Mouse (Mus musculus) right cerebral cortex, postnatal 36 days (tissue): ENCODE results near the gene Ddx19a.
A peak's percentile ranks its signal among the peaks of the same experiment; 100 is the strongest.
"Not testable (repeated sequence)": the region's sequence is repeated elsewhere in the genome, so short reads cannot be mapped to it uniquely, and the experiment has no call there.

Experiments
- DNase-seq, 2 experiments: peaks; one replicate each; pipeline ENCODE4 v3.0.0; 2022; ENCODE audit warnings: low spot score in 2 of 2, mixed read lengths in 1 of 2

Gene Ddx19a

DNA sequence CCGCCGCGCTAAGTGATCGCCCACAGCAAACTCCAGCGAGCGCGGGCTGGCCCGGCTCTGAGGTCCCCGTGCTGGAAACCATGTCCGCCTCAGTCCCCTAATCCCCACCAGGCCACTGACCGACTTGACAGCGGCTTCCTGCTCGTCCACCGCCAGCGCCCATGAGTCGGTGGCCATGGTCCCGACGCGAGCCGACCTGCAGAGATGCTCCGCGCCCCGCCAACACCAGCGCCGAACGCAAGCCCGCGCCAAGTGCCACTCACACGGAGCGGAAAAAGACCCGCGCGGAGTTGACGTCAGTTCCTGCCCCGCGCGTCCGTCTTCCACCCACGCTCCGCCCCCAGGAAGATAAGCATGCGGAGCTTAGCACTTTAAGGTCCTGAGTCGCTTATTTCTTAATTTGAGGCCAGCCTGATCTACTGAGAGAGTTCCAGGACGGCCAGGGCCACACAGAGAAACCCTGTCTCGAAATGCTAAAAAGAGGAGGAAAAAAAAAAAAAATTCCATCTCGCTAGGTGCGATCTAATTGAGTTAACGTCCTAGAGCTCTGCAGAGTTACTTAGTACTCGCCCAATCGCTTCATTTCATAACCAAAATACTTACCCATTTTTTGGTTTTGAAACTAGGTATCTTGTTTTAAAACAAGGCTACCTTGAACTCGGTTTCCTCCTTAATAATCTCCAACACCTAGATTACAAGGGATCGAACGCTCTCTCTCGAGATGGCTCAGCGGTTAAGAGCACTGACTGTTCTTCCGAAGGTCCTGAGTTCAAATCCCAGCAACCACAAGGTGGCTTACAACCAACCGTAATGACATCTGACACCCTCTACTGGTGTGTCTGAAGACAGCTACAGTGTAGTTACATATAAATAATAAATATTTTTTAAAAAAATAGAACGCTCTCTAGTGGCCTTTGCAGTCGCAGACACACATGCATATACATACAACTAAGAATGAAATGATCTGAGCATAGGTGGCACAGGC is at the start of gene Ddx19a:
Gene Ddx19a, minus strand, starts transcription at position 254 of the 985 bp plus-strand sequence.
- peak; percentile 83 to 89 for DNase-seq

DNA sequence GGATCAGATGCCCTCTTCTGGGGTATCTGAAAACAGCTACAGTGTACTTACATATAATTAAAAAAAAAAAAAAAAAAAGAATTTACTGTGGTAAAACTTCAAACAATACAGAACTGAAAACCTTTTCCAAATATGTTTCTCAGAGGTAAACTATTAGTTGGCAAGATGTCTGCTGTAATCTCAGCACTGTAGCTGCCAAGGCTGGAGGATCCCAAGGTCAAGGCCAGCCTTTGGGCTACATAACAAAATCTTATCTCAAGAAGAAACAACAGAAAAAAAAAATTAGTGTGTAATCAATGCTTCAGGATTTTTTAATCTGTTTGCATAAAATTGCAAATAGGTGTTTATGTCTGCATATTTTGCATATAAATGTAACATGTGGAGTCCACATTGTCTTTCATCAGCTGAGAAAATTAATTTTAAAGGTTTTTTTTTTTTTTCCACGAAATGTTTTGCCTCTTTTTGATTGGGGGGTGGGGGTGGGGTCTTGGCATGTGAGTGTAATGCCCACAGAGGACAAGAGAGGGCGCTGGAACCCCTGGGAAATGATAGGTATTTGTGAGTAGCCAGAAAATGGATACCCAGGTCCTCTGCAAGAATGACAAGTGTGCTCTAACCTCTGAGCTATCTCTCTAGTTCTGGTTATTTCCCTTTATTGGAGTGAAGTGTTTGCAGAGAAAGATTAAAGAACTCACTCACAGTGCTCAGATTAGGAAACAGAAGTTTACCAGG is 46.6 kb upstream of the Ddx19a start:
- DNase-seq, result no peak

DNA sequence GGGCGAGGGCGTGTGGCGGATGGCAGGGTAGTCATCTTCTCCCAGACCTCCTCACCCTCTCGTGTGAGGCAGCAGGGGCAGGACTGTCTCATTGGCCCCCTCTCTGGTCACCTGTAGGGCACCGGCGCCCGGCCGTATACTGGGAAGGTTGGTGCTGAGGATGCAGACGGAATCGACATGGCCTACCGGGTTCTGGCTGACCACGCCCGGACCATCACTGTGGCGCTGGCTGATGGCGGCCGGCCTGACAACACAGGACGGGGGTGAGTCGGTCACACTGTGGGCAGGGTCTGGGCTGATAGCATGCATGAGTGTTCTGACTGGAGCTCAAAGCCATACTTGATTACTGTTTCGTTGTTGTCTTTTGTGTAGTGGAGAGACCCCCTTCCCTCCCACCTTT is 44.9 kb upstream of the Ddx19a start:
- DNase-seq, result no peak

DNA sequence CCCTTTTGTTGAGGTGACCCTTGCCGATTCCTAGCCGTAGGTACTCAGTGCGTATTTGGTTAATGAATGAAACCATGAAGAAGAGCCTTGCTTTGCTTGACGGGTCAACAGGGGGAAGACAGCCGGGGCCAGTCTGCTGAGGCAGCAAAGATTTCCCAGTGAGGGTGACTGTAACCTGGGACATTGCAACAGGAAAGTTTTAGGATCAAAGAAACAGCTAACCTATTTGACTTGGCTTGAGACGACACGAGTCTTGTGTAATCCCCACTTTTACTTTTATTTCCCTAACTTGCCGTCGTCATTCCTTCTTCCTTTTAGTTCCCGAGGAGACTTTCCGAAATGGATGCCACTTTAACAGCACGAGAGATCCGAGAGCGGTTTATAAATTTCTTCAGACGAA is 39.0 kb upstream of the Ddx19a start:
- no peak for DNase-seq

DNA sequence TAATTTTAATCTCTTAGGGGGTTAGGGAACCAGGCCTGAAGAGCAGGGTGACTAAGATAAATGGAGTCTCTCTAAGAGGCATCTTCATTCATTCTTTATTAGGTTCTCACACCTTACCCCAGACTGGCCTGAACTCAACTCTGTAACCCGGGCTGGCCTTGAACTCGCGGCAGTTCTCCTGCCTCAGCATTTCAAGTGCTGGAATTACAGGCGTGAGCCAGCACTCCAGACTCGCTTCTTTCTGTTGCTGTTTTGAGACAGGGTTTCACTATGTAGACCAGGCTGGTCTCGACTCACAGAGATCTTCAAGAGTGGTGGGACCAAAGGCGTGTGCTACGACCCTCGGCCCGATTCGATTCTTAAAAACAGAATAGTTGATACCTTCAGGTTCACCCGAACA is 36.7 kb upstream of the Ddx19a start:
- DNase-seq, result no peak

DNA sequence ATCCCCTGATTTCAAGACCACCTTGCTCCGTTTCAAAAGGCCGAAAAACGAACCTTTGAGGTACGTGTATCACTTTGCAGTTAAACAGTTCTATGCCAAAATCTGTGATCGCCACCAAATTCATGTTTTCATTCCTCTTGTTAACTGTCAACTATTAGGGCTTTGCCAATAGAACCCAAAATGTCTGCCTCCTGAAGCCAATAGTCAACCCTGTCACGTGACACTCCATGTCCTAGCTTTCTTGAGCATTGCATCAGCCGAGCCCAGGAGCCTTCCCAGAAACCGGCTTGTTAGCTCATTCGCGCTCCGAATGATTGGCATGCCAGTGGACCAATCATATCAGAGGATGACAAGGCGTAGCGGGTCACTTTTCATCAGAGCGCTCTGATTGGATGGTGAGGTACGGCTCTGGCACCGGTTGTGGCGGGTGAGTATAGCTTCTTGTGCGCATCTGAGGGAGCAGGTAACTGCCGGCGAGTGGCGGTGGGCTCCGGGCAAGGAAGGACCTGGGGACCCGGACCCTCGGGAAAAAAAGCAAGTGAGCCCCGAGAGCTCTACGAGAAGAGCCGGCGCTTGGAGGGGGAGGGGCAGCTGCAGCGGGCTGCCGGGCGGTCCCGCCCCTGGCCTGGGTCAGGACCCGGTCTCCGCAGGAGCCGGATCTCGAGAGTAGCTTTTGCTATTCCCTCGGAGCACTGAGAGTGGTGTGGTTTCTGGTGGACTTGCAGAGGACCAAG is 36.0 kb upstream of the Ddx19a start:
- peak; percentile 98 to 99 for DNase-seq

DNA sequence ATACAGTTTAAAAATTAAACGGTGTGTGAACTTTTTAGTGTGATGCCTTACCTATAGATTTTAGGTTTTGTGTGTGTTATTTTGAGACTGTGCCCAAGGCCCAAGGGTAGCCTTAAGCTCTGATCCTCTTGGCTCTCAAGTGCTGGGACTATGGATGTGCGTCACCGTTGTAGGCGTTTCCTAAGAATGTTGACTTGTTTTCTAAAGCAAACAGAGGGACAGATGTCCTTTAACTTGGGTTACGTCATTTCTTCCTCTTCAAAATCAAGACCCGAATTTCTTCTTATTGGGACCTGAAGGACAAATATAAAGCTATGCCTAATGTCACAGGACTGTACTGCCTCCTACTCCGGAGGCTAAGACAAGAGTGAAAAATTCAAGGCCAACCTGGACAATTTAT is 35.3 kb upstream of the Ddx19a start, which contains the start of gene Aars:
Gene Aars, plus strand, starts transcription at position 229 of the 400 bp plus-strand sequence.
- no peak for DNase-seq

DNA sequence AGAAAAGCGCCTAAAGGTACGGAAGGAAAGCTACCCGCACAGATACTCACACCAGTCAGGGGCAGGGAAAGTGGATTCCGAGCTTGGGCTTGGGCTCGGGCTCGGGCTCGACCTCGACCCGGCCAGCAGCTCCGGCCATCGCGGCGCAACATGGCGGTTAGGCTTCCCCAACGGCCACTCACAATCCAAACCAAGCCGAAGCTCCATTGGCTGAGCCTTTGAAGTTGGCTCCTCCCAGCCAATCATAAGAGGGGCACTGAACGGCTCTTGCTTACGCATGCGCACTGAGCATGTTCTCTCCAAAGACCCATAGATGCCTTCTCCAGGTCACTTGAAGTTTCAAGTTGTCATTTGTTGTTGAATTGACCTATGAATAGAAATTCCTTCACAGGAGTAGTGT is 34.0 kb upstream of the Ddx19a start, which contains the start of gene Ddx19b:
Gene Ddx19b, minus strand, starts transcription at position 180 of the 400 bp plus-strand sequence.
- DNase-seq, result no peak

DNA sequence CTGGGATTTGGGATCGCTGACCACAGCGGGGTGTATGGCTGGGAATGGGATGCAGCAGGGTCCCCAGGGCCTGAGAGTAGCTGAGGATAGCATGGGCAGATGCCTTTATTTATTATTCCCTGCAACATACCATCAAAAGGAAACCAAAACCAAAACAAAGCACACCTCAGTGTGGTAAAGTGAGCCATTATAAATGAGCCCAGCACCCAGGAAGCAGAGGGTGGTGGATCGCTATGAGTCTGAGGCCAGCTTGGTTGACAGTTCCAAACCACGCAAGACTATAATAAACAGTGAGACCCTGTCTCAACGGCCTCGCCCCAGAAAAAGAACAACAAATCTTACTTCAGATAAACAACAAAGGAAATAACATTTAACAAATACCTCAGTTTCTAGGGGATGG is 32.4 kb upstream of the Ddx19a start:
- DNase-seq, result no peak

DNA sequence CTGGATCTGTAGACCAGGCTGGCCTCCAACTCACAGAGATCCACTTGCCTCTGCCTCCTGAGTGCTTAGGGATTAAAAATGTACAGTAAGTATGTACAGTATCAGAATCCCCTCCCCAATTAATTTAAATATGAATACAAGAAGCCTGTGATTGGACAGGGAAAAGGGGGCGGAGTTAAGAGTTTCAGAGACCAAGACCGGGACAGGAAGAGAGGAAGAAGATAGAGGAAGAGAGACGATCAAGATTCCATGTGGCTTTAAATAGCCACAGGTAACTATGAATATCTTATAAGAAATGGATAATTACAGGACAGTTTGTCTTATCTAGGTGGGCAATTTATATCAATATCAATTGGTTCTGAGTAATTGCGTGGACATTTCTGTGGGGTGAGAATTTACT is 32.0 kb upstream of the Ddx19a start:
- DNase-seq, result no peak

DNA sequence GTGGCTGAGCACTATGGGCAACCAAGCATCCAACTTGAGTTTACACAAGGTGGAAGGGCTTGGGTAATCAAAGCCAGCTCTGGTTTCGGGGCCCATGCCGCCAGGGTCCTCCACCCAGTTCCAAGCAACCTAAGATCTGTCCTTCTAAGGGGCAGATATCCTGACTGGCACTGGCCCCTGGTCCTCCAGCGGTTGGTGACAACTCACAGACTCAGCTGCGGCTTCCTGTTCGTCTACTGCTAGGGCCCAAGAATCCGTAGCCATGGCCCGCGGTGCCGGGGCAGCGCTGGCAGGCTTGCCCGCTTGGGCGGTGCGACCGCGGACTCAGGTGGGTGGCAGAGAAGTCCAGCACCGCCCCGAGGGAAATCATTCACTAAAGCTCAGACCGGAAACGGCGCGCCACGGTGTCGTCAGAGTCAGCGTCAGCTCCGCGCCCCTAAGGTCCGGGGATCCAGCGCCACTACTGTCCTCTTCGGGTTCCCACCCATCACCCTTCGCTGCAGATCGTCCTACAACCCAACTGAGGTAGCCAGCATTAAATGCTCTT is 29.9 kb upstream of the Ddx19a start:
- peak; percentile 87 to 89 for DNase-seq

DNA sequence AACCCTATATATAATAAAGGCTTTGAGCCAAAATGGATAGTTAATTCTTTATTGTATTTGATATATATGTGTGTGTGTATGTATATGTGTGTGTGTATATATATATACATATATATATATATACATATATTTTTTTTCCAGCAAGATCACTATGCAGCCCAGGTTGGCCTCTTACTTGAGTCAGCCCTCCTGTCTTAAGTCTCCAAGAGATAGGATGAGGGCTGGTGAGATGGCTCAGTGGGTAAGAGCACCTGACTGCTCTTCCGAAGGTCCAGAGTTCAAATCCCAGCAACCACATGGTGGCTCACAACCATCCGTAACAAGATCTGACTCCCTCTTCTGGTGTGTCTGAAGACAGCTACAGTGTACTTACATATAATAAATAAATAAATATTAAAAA is 29.0 kb upstream of the Ddx19a start:
- DNase-seq, result not testable (repeated sequence)

DNA sequence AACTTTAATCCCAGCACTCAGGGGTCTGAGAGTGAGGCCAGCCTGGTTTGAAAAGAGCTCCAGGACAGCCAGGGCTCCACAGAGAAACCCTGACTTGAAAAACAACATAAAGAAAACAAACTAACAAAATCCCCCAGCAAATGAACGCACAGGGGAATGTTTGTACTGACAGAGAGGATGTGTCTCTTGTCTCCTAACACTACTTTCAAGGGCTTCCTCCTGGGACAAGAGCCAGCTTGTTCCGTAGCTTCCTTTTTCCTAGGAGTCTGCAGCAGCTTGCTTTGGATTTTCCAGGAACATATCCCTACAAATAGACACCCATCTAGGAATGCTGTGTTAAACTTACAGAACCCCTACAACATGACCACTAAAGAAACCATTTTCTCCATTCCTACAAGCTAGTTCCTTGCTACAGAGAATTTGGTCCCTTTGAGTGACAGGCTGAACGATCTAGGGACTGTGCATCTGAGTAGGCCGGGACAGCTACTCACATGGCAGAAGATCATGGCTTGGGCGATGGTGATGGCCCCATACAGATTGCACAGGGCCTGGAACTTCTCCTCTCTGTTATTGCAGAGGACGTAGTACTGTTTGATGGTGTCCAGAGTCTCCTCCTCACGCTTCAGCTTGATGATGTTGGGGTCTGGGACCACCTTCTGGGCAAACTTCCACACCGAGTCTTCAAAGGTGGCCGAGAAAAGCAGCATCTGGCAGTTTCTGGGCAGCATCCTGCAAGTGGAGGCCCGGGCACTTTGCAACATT is 12.8 kb upstream of the Ddx19a start:
- not testable (repeated sequence) for DNase-seq

DNA sequence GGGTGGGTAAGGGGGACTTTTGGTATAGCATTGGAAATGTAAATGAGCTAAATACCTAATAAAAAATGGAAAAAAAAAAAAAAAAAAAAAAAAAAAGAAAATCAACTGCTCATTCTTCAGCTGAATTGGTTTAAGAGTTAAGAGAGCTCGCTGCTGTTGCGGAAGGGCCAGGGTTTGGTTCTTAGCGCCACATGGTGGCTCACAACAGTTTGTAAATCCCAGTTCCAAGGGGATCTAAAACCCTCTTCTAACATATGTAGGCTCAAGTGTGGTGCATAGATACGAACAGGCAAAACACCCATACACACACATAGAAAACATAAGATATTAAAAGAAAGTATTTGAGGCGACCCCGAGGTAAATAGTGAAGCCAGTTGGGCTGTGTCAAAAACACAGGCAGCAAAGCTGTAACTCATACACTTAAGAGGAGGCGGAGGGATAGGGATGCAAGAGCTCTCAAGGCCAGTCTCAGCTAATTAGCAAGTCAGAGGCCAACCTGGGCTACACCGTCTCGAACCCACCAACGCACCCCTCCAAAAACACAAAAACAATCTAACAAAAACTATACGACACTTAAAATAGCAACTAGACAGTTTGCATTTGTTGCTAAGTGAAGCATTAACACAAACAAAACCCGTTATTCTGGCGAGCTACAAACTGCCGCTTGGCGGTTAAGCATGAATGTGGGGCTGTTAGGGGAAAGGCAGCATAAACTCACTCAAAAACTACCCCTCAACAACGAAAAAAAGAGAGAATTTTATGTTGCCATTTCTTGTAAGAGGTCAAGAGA is 764 bp downstream of the Ddx19a start:
- no peak for DNase-seq

DNA sequence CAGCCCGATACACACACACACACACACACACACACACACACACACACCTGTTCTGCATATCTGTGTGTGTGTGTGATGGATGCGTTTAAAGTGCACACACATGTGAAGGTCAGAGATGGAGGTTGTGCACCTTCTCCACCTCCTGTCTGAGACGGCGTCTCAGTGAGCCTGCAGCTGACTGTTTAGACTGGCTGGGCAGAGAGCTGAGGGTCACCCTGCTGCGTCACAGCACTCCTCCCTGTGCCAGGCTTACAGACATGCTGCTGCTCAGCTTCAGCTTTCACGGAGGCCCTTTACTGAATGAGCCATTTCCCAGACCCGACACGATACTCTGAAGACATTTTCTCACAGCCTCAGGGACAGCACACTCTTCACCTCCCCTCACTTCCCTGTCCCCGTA is 7.6 kb downstream of the Ddx19a start:
- DNase-seq, result no peak

DNA sequence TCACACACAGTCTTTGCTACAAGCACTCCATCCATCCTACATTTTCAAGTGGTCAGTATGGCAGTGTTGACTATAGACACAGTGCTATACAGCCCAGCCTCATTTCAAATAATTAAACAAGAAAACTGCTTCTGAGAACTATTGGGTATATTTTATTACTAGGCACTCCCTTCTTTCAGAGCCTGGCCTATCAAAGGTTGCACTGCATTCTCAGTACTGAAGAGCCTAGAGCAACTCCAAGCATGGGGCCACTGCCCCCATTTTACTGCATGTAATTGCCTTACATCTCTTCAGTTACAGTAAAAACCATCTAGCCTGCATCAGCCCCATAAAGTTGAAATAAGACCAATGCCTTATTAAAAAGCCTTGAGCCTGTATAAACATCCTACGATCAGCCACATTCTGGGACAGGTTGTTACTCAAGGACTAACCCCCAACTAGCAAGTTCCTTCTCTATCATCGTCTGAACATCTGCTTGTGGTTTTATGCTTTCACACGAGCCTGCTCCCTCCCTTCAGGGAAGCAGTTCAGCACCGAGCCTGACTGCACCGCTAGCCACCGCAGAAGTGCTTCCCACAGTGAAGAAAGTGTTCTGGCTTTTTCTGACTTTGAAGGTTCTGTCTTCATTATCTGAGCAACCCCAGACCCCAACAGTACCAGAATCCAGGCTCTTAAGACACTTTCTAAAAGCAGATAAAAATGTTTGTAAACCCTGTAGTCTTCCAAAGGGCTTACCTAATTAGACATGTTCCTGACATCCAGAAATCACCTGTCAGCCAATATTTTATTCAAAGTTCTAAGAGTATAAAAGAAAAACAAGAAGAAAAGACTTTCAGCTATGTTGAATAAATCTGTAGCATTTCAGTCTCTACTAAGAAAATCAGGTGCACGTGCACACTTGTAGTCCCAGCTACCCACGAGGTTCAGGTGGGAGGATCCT is 9.5 kb downstream of the Ddx19a start:
- no peak for DNase-seq

DNA sequence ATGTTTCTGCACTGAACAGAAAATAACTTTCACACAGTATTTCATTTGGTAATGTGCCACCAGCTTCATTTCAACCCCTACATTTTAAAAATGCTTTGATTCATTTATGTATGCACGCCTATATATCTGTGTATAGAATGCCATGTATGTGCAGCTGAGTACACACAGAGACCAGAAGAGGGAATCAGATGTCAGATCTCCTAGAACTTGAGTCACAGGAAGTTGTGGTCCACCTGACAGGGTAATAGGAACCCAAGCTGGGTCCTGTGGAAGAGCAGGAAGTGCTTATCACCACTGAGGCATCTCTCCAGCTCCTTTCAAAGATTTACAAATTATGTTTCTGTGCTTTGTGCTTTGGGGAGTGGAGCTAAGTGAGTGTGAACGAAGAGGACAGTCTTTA is 16.3 kb downstream of the Ddx19a start:
- no peak for DNase-seq

DNA sequence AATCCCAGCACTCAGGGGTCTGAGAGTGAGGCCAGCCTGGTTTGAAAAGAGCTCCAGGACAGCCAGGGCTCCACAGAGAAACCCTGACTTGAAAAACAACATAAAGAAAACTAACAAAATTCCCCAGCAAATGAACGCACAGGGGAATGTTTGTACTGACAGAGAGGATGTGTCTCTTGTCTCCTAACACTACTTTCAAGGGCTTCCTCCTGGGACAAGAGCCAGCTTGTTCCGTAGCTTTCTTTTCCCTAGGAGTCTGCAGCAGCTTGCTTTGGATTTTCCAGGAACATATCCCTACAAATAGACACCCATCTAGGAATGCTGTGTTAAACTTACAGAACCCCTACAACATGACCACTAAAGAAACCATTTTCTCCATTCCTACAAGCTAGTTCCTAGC is 19.6 kb downstream of the Ddx19a start:
- not testable (repeated sequence) for DNase-seq

DNA sequence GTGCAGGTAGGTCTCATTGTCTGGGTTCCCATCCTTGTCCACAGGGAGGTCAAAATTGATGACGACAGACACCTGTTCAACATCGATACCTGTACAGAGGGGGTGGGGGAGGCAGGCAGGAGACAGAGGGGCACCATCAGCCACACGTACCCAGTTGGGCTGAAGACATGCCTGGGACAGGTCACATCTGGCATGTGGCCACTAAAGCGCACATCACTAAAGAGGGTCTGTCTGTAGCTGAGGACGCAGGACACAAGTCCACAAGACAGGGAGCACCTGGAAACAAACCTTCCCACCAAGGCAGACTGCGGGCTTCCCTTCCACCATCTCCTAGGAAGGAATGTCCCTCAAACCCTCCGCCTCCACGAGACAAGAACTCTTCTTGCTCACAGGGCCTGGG is 21.1 kb downstream of the Ddx19a start:
- DNase-seq, result not testable (repeated sequence)
